Mouse (Mus musculus): ENCODE measurements around the gene Agpat4. TPM values are rescaled to one million over a fixed set of nuclear protein-coding genes. Genes with fewer than 3 reads are reported as not detected.

Agpat4 gene
- 0.89 TPM for polyA plus RNA-seq (2014; fragmentation: Illumina TruSeq; extraction: RNeasy Lipid Tissue Mini Kit (QIAGEN cat#74804); ENCODE audit: low replicate concordance)

GRCm38 (mm10) chr17:12118561-12118925 lies at the start of gene Agpat4:
TSS of gene Agpat4 (plus strand) at chr17:12118704.

Other genes with a start within 250 kb of the Agpat4 start
- 3.6 TPM for gene Map3k4, start 200.1 kb downstream of the Agpat4 start, polyA plus RNA-seq (2014; fragmentation: Illumina TruSeq; extraction: RNeasy Lipid Tissue Mini Kit (QIAGEN cat#74804); ENCODE audit: low replicate concordance)

Data from small intestine, adult 10 weeks (tissue).